Mouse (Mus musculus) kidney, embryonic 16.5 days (tissue): ENCODE data around the gene Ripk3. TPM values are rescaled to one million over a fixed set of nuclear protein-coding genes. Genes with fewer than 3 reads are reported as not detected.

ENCODE experiments used
- ATAC-seq: fragments of 200-750 bp; cut with Nextera tagmentation; 2 replicates; pipeline ENCODE4 v1.8.0; 2017; ENCODE audit warnings: moderate TSS enrichment; ENCODE audit not compliant: low FRiP score, low TSS enrichment
- H3K27ac ChIP-seq: fragments of 300-500 bp; sonication (generic); 2 replicates; pipeline ENCODE4 v1.5.1; 2014; ENCODE audit warnings: low read length
- H3K27me3 ChIP-seq: fragments of 300-500 bp; sonication (generic); 2 replicates; pipeline ENCODE4 v1.6.1; 2014; ENCODE audit warnings: low read length, control low read depth, mixed read lengths; ENCODE audit not compliant: insufficient read depth
- H3K36me3 ChIP-seq: fragments of 300-500 bp; sonication (generic); 2 replicates; pipeline ENCODE4 v1.6.1; 2014; ENCODE audit warnings: low read length, control low read depth, mixed read lengths; ENCODE audit not compliant: insufficient read depth
- H3K4me1 ChIP-seq: fragments of 300-500 bp; sonication (generic); 2 replicates; pipeline ENCODE4 v1.6.1; 2014; ENCODE audit warnings: low read length, control low read depth, mixed read lengths; ENCODE audit not compliant: insufficient read depth
- H3K4me2 ChIP-seq: fragments of 300-500 bp; sonication (generic); replicated peaks from 2 replicates; pipeline ENCODE4 v1.6.1; 2014; ENCODE audit warnings: low read depth, low read length
- H3K4me3 ChIP-seq: fragments of 300-500 bp; sonication (generic); 2 replicates; pipeline ENCODE4 v1.5.1; 2014; ENCODE audit warnings: mild to moderate bottlenecking, low read length
- H3K9ac ChIP-seq: fragments of 300-500 bp; sonication (generic); replicated peaks from 2 replicates; pipeline ENCODE4 v1.6.1; 2014; ENCODE audit warnings: low read length
- H3K9me3 ChIP-seq: fragments of 300-500 bp; sonication (generic); 2 replicates; pipeline ENCODE4 v1.6.1; 2016; ENCODE audit warnings: low read length, control low read depth
- WGBS: fragments of 180-500 bp; shearing (Covaris S2); extraction: QIAGEN DNeasy Blood & Tissue Kit; methylation state at CpG from one replicate; pipeline ENCODE4 v1.1.7; 2014; 5-methylcytosine and 5-hydroxymethylcytosine counted together
- polyA plus RNA-seq: library from polyadenylated mRNA; unstranded; fragments of >200 nt; fragmentation: Nextera tagmentation; extraction: Ambion mirVana; gene quantifications from 2 replicates; pipeline ENCODE4 v1.2.1, GENCODE M21; 2015

Ripk3 gene
- polyA plus RNA-seq, 1 experiment from 2014 or later = 39.3 TPM

DNA sequence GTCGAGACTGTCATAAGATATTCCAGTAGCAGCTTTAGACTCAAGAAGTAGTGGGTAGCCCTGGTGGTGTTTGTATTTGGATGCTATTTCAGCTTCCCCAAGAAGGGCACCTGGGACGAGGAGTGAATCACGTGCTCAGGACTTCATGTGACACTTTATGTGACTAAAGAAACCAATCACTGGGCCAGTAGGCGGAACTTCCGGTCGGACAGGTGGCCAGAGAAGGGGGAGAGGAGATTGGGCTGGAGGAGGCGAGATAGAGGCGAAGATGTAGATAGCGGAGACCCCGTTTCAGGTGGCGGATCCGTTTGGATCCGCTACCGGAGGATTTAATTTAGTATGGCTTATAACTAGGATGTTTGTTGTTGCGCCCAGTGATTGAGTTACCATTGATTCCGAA lies 26.2 kb upstream of the Ripk3 start:
- ATAC-seq = peak; percentile 70; the same call in 1 of the 2 replicates

DNA sequence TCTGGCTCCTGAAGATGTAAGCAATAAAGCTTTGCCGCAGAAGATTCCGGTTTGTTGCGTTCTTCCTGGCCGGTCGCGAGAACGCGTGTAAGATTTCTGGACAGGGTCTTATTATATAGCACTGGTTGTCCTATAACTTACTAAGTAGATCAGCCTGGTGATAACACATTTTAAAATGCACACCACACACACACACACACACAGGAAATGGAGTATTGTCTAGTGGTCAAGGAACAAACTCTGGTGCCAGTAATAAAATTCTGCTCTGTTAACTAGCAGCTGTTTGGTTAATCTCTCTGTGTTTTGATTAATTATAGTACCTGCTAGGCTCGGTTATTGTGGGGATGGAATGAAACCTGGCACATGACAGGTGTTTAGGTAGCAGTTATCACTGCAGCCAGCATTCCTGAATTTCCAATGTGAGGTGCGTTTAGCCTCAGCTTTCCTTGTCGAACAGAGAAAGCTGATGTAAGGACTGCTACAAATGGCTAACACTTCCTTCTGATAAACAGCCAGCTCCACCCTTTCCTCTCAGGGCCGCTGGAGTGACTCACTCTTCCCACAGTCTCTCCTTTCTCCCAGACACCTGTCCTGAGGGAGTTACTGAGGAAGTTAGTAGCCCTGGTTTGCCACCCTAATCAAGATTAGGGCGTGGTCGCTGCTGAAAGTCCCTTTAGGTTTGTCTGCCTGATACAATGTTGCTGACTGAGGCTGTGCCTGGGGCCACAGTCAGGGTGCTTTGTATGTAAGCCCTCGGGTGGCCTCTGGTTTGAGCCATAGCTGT lies 6.9 kb upstream of the Ripk3 start:
- no peak for ATAC-seq
- Histone ChIP-seq H3K4me1 (no peaks in the 10 kb centered on the region), H3K27me3 (no peaks in the 10 kb centered on the region), H3K9ac (no peak overlapping the region), H3K4me2 (no peak overlapping the region), H3K4me3 (no peak overlapping the region), H3K9me3 (no peaks in the 10 kb centered on the region), H3K27ac (peak overlapping the region; percentile 30; the same call in 1 of the 2 replicates), H3K36me3 (no peaks in the 10 kb centered on the region)
- 71% methylated on average over 15 of the region's 15 CpGs for WGBS

More for the DNA sequence above, 26.2 kb upstream of the Ripk3 start:
- 18% methylated on average over 16 of the region's 16 CpGs for WGBS
- Histone ChIP-seq H3K4me3 (peak overlapping the region; percentile 59), H3K4me2 (peak overlapping the region; percentile 75), H3K4me1 (peaks cover 9% of the 10 kb centered on the region; the same call in 1 of the 2 replicates), H3K27me3 (no peaks in the 10 kb centered on the region), H3K36me3 (no peaks in the 10 kb centered on the region), H3K9ac (peak overlapping the region; percentile 68), H3K9me3 (no peaks in the 10 kb centered on the region), H3K27ac (peak overlapping the region; percentile 38; the same call in 1 of the 2 replicates)

DNA sequence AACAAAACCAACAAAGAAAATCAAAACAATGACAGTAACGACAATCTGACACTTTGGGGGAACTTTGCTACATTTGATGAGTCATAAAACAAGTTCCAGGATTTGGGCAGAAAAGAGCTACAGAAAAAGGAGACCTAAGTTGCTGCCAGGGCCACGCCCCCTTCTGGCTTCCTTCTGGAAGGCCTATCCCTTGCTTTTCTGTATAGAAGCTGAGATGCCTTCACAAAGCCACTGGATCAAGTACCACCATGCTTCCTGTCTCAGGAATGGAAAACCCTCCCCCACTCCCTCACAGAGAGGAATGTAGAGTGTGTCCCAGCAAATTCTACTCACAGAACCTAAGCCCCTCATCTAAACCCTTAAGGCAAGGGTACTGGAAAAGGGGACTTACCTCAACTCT lies 5.3 kb upstream of the Ripk3 start:
- Histone ChIP-seq H3K27me3 (no peaks in the 10 kb centered on the region), H3K4me2 (no peak overlapping the region), H3K4me1 (no peaks in the 10 kb centered on the region), H3K9ac (no peak overlapping the region), H3K9me3 (no peaks in the 10 kb centered on the region), H3K27ac (no peak overlapping the region), H3K36me3 (no peaks in the 10 kb centered on the region), H3K4me3 (no peak overlapping the region)
- WGBS = 72% methylated on average over 2 of the region's 2 CpGs
- ATAC-seq = no peak

DNA sequence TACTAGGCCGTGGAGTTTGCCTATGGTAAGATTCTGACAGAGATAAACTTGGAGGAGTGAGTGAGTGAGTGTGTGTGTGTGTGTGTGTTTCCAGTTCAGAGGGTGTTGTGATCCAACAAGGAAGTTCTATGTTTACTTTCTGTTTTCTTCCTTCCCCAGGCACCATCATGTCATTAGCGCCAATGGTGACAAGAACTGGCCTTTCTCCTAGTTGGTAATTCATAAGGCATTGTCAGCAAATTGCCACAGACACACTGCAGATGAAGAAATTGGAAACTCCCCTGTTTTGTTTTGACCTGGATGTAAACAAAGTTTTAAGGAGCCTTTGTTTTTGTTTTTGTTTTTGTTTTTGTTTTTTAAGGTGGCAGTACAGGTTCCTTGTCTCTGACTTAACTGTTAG lies 4.8 kb upstream of the Ripk3 start:
- H3K4me2 ChIP-seq = no peak overlapping the region
- H3K27me3 ChIP-seq = no peaks in the 10 kb centered on the region
- H3K4me1 ChIP-seq = peaks cover 2% of the 10 kb centered on the region
- H3K36me3 ChIP-seq = no peaks in the 10 kb centered on the region
- 69% methylated on average over 2 of the region's 2 CpGs for WGBS
- ATAC-seq = no peak
- H3K27ac ChIP-seq = no peak overlapping the region
- H3K9ac ChIP-seq = no peak overlapping the region
- H3K9me3 ChIP-seq = no peaks in the 10 kb centered on the region
- no peak overlapping the region for H3K4me3 ChIP-seq

DNA sequence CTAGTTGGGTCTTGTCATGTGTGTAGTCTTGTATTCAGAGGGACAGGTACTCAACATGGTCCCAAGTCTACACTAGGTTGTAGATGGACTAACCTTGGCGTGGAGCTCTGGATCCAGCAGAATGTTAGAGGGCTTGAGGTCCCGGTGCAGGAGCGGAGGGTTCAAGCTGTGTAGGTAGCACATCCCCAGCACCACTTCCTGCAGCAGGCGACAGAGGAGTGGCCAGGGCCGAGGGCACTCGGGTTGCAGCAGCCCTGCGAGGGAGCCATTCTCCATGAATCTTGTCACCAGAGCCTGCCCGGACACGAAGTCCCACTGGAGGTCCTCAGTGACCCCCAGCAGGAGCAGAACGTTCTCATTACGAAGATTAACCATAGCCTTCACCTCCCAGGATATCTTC lies 934 bp downstream of the Ripk3 start:
- H3K9me3 ChIP-seq = no peaks in the 10 kb centered on the region
- peak overlapping the region; percentile 88 for H3K4me2 ChIP-seq
- H3K9ac ChIP-seq = no peak overlapping the region
- 34% methylated on average over 11 of the region's 11 CpGs for WGBS
- ATAC-seq = no peak
- H3K27me3 ChIP-seq = peaks cover under 1% of the 10 kb centered on the region; the same call in 1 of the 2 replicates
- peak overlapping the region; percentile 54 for H3K4me3 ChIP-seq
- no peaks in the 10 kb centered on the region for H3K36me3 ChIP-seq
- H3K4me1 ChIP-seq = peaks cover 13% of the 10 kb centered on the region
- no peak overlapping the region for H3K27ac ChIP-seq

DNA sequence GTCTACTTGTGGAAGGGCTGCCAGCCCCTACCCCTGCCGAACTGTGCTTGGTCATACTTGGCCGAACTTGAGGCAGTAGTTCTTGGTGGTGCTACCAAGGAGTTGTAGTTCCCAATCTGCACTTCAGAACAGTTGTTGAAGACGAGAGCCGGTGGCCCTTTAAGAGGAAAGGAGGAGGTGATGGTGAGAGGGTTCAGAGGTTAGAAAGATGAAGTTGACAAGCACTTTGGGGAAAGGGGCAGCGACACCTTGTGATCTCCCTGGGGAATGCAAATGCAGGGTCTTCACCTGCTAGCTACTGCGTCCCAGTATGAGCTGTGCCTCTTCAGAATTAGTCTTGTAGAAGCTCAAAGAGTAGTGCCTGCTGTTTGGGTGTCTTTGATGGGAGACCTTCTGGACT lies 3.5 kb downstream of the Ripk3 start:
- Histone ChIP-seq H3K27ac (no peak overlapping the region), H3K27me3 (peaks cover 12% of the 10 kb centered on the region), H3K36me3 (no peaks in the 10 kb centered on the region), H3K4me1 (peaks cover 26% of the 10 kb centered on the region), H3K9me3 (no peaks in the 10 kb centered on the region), H3K9ac (no peak overlapping the region), H3K4me3 (no peak overlapping the region), H3K4me2 (no peak overlapping the region)
- WGBS = 34% methylated on average over 6 of the region's 6 CpGs
- ATAC-seq = no peak

DNA sequence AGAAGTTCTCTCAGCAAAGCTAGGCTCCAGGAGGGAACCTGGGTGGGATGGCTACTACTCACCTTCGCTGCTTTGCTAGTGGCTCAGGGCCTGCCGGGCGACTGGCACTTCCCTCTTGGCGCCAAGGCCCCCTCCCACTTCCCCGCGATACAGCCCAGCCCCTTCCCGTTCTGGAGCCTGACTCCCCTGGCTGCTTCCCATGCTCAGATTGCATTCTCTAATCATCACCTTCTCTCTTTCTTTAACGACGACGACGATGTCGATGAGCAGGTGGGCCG lies 4.8 kb downstream of the Ripk3 start, which contains the start of gene Adcy4:
Gene Adcy4, minus strand, starts transcription at position 138 of the 278 bp plus-strand sequence.
- Histone ChIP-seq H3K27ac (peak within 1 kb of the TSS; percentile 80), H3K4me2 (peak within 1 kb of the TSS; percentile 63), H3K9ac (peak within 1 kb of the TSS; percentile 62), H3K4me1 (peaks cover 26% of the 10 kb centered on the region), H3K27me3 (peaks cover 12% of the 10 kb centered on the region), H3K9me3 (no peaks in the 10 kb centered on the region), H3K4me3 (peak within 1 kb of the TSS; percentile 51), H3K36me3 (no peaks in the 10 kb centered on the region)
- WGBS = 6% methylated on average over 13 of the region's 13 CpGs
- ATAC-seq = peak; percentile 14; the same call in 1 of the 2 replicates

DNA sequence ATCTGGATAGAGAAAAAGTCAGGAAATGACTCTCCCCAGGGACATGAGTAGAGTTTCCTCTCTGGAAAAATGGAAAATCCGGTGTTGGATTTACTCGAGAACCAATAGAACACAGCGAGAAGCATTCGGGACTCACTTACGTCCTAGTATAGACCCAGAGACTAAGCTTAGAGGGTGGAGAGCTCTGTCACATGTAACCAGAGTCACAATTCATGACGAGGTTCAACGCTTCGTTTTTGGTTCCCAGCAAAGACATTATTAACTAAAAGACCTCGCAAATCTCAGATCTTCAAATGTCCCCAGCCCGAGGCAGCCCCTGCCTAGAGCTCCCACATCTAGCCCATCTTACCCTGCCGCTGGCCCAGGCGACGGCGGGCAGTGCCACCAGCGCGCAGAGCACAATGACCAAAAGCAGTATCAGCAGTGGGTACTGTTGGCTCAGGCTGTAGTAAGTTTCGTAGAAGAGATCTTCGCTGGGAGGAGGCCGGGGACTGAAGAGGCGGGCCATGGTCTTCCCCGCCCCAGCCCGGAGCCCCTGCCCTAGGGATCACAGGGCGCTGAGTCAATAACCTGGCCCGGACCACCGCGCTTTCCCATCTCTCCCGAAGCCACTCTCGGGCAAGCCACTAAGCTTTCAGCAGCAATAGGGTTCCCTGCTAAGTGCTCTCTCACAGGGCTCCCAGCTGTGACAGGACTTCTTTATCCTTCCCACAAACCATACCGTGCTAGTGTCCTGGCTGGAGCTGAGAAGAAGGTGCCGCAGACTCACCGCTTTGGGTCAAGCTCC lies 5.3 kb downstream of the Ripk3 start:
- peak overlapping the region; percentile 51 for H3K4me3 ChIP-seq
- peaks cover 12% of the 10 kb centered on the region for H3K27me3 ChIP-seq
- H3K9ac ChIP-seq = peak overlapping the region; percentile 62
- H3K4me2 ChIP-seq = peak overlapping the region; percentile 63
- no peaks in the 10 kb centered on the region for H3K36me3 ChIP-seq
- no peaks in the 10 kb centered on the region for H3K9me3 ChIP-seq
- H3K27ac ChIP-seq = peak overlapping the region; percentile 80
- peaks cover 23% of the 10 kb centered on the region for H3K4me1 ChIP-seq
- 1% methylated on average over 31 of the region's 31 CpGs for WGBS
- peak; percentile 69 for ATAC-seq

DNA sequence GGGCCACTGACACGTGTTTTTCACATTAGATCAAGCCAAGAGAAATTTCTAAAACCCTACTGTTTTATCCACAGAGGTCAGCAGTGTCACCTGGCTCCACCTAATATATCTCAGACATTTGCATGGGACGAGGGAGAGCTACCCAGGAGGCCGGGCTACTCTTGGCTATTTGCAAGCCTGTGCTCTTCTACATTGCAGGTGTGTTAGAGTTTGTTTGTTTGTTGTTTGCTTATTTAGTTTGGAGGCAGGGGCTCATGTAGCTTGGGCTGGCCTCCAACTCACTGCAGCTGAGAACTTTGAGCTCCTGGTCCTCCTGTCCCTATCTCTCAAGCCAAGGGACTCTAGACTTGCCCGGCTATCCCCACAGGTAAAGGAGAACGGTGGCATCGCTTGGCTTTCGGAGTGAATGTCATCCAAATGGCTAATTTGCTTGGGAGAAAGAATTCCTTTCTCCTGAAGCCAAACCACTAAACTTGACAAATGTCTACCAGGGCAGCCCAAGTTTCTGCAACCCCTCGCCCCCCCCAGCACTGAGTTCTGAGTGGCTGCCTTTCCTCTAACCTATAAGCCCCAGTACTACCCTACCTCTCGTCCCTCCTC lies 6.2 kb downstream of the Ripk3 start:
- Histone ChIP-seq H3K27me3 (peaks cover 12% of the 10 kb centered on the region), H3K36me3 (no peaks in the 10 kb centered on the region), H3K4me3 (peak overlapping the region; percentile 51), H3K4me2 (peak overlapping the region; percentile 63), H3K27ac (peak overlapping the region; percentile 80), H3K9ac (peak overlapping the region; percentile 50), H3K4me1 (peaks cover 14% of the 10 kb centered on the region), H3K9me3 (no peaks in the 10 kb centered on the region)
- no peak for ATAC-seq
- WGBS = 39% methylated on average over 9 of the region's 9 CpGs
